Mouse (Mus musculus) cerebellum, adult 18-20 months (tissue): ENCODE results near the gene Ecel1.

ENCODE experiments used
- DNase-seq, 2 experiments: peaks; one replicate each; pipeline ENCODE4 v3.0.0; 2021

The Ecel1 gene

DNA sequence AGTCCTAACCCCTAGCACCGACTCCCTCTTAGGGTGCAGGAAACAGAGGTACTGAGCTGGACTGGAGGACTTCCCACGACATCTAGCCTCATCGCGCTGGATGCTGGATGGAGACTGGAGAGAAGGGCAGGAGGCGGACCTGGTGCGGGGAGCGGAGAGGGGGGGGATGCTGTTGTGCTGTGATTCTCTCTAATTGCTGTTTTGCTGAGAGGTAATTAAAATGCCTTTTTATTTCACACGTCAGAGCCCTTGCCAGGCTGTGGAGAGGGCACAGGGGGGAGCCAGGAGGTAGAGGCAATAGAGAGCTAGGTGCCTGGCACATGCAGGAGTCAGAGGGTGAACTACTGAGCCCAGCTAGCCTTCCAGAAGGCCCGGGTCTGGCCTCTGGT lies 8.5 kb upstream of the Ecel1 start:
- no peak for DNase-seq

DNA sequence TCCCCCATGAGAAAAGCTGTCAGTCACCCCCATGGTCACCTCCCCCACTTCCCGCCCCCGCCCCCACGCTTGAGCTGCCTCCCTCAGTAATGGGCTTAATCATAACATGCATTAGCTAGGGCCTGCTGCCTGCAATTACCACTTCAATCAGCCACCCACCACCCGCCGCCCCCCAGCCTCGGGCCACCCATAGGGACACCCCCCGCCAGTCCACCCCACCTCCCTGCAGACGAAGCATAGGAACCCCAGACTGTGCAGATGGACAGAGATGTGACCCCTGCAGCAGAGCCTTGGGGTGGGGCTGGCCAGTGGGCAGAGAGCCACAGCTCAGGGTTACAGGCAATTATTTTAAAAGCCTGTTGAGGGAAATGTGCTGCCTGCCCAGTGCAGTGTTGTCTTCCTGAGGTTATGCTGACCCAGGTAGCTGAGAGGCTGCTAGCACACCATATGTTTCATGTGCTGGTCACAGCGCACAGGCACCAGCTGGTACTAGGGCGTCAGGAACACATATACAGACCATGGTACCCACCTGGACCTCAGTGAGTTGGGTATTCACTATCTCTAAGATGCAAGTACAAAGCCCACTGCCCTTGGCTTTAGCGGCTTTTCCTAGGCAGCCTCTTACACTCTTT lies 8.0 kb upstream of the Ecel1 start:
- no peak for DNase-seq

DNA sequence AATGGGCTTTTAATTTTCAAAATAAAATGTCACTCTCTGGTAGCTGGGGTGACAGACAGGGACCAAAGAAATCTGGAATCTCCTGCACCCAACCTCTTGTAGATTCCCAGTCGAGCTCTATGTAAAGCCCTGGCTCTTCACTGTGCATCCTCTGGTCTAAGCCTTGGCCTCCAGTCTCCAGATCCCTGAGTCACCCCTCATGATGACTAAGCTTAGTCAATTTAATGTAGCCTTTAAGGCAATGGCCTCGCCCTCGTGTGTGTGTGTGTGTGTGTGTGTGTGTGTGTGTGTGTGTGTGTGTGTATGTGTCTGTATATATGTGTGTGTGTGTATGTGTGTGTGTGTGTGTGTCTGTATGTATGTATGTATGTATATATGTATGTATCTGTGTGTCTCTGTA lies 3.1 kb upstream of the Ecel1 start:
- DNase-seq: no peak

DNA sequence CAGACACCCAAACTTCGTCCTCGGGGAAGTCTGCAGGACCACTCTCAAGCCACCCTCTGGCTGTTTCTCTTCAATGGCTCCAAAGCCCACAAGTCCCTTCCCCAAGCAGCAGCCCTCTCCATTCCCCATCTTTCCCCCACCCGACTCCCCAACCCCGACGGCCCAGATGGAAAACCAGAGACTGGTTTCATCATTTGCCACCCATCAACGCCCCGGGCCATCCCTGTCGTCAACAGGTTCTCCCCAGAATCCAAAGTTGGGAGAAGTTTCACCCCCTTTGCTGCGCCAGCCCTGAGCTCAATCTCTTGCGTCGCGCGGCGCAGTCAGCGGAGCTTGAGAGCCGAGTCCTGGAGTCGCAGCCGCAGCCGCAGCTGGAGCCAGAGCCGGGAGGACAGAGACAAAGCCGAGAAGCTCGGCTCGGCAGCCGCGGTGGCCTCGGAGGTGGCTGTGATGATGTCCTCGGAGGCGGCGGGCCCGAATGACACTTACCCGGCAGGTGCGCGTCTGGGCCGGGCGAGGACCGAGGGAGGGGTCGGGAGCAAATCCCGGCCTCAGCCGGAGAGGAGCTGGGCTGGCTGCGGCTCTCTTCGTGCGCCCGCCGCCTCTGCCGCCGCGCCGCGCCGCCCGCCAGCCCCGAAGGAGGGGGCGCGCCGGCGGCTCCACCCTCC lies 656 bp downstream of the Ecel1 start:
- no peak for DNase-seq

DNA sequence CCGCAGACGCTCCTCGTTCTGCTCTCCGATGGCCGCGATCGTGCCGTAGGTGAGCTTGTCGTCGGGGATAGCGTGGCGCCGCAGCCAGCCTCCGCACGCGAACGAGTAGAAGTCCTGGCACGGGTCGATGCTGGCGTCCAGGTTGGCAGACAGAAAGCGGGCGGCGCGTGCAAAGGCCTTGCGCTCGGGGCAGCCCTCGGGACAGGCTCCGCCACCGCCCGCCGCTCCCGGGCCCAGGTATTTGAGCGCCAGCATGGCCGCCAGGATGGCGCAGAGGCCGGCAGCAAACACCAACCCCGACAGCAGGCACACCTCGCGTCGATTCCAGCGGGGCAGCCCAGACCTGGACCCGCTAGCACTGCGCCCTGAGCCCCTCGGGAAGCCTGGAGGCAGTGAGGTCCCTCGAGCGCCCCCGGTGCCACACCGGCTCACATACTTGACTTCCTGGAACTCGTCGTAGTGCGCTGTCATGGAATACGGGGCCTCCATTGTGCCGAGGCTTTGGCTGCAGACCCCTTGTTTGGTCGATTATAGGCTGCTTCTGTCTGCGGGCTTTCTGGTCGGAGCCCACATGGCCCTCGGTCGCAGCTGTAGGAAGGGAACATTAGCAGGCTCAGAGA lies 1.7 kb downstream of the Ecel1 start:
- no peak for DNase-seq

DNA sequence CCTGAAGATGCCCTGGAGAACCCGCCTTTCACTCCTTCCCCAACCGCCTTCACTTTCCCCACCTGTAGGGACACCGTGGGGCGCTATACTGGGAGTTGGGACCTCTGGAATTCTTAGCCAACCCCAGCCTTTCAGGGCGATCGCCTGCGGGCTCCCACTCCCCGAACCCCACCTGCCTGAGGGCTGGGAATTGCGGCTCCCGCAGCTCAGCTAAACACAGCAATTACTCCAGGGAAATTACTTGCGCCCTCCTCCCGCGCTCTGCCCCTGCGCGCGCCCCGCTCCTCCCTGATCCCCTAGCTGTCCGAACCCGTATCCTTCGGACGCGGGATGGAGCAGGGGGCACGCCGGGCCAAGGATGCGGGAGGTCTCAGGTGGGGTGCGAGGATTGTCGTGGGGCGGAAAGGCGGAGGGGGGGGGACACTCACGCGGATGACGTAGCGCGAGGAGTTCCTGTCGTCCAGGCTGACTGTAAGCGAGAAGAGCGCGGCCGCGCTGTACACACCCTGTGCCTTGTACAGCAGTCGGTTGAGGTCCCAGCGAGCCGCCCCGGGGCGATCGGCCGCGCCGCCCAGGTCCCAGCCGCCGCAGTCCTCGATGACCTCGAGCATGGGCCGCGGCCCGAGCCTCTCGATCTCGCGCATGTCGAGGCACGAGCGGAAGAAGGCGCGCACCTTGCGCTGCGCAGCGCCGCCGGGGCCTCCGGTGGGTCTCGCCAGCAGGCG lies 2.4 kb downstream of the Ecel1 start:
- DNase-seq: no peak

DNA sequence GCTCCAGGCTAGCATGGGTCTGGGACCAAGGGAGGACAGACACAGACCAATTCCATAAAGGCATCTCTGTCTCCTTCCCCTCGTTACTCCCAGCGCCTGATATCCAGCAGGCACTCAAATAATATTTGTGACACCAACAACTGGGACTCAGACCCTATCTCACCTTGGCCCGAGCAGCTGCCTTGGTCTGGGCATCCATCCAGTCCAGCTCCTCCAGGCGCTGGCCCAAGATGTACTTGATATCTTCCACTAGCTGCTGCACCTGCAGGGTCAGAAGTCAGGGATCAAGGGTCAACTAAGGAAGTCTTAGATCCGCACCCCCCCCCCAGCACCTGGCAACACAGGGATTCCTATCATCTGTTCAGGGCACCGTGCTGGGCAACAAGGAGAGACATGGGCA lies 5.0 kb downstream of the Ecel1 start:
- DNase-seq: no peak

DNA sequence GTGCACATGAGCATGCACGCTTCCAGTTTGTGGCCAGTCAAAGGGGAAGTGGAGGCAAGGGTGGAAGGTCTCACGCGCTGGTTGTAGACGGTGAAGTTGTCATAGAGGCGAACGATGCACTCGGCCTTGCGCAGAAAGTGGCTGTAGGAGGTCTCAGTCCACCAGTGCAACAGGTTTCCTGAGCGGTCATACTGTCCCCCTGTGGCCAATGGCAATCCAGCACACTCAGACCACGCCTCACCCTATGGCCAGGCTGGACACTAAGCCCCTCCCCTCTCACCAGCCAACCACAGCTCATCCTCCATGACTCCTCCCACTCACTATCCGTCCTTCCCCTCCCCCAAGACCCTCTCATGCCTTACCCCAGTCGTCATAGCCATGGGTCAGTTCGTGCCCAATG lies 6.9 kb downstream of the Ecel1 start:
- no peak for DNase-seq

DNA sequence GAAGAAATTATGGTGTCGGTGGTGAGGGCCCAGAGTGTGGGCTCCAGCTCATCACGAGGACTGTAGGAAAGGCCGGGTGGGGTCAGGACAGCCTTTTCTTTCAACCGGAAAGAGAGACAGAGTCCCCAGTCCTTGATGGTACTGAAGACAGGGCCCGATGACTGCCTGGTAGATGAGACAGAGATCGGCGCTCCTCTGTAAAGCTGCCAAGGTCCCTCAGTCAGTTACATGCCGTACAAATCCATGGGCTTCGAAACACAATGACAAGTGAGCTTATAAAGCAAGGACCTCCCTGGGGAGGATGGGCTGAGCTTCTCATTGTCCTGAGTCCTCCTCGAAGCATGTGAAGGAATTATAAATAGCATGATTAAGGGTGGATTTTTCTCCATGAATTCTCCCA lies 13.2 kb downstream of the Ecel1 start:
- no peak for DNase-seq

DNA sequence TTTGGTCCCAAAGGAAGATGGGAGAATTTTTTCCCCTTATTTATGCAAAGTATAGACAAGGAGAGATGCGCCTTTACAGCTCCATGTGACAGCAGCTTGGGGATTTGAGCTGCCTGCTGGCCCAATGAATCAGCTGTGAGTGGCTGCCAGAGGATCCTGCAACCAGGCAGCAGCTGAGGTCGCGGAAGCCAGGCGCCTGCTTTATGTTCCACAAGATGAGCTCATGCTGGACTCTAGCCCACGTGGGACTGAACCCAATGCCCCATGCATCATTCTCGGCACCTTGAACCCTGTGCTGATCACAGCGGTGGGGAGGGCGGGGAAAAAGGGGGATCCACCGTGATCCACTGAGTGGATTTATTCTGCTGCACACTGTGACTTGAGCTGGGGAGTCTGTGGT lies 13.9 kb downstream of the Ecel1 start:
- DNase-seq: no peak

DNA sequence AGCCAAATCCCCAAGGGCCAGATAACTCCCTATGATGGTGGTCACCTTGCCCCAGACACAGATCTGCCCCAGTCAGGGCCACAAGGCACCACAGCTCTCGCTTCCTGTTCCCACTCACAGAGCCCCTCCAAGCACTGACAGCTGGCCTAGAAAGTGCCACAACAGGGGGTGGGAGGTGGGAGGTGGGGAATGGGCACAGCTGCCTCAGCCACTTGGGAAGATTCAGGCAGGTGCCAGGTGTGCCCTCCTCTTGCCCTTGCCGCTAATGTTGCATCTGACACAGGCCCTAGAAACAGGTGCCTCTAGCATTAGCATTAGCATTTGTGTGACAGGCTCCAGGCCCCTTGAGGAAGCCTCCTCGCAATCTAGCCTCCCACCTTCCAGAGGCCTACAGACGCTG lies 14.8 kb downstream of the Ecel1 start:
- DNase-seq: no peak

DNA sequence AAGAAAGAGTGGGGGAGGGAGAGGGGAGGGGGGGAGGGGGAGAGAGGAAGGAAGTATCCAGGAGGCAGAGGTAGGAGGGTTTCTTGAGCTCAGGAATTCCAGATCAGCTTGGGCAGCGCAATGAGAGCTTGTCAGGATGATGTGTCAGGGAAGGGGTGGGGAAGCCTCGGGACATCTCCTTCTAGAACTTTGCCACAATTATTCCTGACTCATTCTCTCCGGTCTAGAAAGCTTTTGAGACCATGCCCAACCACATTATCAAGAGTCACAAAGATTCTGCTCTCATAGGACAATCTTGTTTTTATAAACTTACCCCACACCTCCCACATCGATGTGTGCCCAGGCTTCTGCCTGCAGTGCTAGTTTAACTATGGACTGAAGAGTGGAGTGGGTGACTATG lies 24.5 kb downstream of the Ecel1 start:
- no peak for DNase-seq

DNA sequence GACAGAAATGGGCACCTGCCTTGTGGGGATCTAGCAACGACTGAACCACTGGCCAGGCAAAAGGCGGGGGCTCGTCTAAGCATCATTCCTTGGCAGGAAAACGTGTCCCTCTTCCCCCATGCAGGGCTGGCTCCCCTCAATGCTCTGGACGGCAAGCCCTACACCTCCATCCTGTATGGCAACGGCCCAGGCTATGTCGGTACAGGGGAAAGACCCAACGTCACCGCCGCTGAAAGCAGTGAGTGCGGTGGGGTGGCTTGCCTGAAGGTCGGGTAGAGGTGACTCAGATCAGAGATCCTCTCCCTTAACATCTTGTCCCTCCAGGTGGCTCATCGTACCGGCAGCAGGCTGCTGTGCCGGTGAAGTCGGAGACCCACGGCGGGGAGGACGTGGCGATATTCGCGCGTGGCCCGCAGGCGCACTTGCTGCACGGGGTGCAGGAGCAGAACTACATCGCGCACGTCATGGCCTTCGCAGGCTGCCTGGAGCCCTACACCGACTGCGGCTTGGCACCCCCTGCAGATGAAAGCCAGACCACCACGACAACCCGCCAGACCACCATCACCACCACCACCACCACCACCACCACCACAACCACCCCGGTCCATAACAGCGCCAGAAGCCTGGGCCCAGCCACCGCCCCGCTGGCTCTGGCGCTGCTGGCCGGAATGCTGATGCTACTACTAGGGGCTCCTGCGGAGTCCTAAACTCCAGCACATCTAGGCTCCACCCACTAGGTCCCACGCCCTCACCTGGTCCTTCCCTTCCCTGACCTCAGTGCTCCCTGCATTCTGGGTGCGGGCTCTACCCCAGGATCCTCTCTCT lies 28.9 kb downstream of the Ecel1 start:
- peak; percentile 10 to 12 for DNase-seq

DNA sequence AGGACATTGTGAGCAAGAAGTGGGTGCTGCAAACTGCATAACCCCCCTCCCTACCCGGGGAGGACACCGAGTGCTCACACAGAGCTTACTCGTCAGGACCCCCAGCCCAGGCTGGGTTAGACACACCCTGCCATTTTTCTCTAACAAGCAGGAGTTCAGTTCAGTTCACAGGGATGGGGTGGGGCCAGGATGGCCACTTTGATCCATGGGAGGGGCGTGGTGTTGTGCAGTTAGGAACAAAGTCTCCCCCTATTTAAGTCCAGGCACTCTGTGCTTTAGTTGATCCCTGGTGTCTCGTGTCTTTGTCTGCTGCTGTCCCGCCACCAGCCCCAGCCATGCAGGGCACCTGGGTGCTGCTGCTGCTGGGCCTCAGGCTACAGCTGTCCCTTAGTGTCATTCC lies 31.6 kb downstream of the Ecel1 start, which contains the start of gene Akp3:
Akp3 (plus strand) TSS at position 301 of the 400 bp plus-strand sequence.
- DNase-seq: no peak

DNA sequence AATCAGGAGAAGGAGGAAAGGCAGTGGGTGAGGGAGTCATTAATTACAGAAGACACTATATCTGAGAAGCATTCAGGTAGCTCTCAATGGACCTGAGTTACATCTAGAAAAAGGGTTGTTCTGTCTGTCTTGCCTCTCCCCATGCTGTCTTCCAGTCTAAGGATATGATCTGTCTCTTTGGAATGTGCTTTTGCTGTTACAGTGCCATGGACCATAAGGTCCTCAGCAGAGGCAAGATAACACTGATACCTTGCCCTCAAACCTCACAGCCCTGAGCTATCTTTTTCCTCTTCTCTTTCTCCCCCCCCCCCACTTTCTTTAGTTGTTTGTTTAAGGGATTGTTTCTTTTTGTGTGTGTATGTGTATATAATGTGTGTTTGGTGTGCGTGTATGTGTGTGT lies 41.5 kb downstream of the Ecel1 start:
- DNase-seq: no peak

DNA sequence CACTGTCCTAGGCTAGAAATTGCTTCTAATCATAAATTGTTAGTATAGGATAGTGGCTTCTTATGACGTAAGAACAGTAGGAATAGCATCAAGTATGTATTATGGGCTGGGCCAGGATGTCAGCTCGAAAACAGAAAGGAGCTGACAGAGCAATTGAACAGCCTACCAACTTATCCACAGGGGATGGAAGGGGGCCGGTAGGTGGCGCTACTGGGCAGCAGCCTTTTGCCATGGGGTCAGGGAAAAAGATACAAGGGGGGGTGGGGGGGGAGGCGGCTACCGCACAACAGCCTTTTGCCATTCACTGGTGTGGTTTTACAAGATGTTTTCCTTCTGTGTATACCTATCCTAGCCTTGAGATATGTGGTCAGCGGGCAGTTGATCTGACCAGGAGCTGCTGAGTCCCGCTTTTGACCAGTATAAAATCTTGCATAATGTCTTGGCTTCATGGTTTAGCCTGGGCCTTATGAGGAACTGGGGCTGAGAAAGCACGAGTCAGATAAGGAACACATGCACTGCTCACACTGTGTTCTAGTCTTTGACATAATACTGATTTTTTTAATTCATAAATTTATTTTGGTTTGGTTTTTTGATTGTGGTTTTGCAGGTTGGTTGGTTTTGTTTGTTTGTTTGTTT lies 44.5 kb downstream of the Ecel1 start:
- peak in 1 of 2 experiments; percentile 14 for DNase-seq

DNA sequence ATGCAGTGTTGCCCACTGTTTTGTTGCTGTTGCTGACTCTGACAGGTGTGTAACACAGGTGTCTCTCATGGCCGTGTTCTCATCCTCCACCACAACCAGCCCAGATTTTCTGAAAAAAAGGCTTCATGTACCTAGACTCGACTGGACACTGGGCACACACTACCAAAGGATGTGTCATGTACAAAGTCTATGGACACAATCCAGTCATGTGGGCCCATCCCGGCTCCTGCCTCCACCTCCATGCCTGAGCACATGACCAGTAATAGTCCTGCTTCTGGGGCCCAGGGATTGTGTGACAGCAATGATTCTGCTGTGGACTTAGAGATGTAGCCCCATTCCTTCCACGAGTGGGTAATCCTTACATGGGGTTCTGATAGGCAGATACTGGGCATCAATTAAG lies 47.8 kb downstream of the Ecel1 start:
- no peak for DNase-seq

DNA sequence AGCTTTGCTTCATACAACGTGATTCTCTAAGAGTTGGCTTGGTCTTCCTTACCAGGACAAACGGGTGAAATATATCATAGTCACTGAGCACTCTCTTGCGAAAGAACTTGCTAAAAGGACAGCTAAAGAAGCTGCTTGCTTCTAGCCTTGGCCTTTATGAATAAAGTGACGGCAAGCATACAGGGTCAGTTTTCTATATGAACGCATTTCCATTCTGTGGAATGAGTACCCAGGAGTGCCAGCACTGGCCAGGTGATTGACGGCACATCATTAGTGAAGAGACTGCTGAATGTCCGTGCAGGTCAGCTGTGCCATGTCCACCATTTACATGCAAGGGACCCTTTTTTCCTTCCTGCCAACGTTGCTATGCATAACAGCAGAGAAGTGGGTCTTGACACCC lies 49.8 kb downstream of the Ecel1 start:
- DNase-seq: no peak

DNA sequence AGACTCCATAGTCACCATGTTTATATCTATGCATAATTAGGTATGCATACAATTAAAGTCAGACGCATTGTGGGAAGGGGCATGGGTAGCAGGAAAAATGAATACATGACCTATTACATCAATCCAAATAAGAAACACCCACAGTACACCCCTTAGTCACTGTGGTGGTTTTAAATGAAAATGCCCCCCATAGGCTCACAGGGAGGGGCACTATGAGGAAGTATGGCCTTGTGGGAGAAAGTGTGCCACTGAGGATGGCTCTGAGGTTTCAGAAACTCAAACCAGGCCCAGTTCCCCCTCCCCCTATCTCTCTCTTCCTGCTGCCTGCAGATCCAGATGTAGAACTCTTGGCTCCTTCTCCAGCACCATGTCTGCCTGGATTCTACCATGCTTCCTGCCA lies 52.4 kb downstream of the Ecel1 start:
- no peak for DNase-seq

DNA sequence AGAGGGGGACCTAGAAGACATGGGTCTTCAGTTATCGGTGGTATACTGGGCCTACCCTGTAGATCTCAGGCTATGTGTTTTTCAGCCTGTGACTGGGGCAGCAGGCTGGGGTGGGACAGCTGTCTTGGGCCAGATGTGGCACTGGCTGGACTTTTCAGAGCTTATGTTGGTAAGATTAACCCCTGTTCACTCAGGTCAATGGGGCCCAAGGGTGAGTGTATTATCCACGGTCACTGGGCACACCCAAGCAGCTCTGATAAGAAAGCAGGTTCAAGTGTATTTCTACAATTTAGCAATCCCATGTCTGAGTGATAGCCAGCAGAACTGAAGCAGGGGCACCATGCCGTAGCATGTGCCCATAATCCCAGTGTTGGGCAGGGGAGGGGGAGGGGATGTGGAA lies 54.2 kb downstream of the Ecel1 start:
- DNase-seq: no peak

DNA sequence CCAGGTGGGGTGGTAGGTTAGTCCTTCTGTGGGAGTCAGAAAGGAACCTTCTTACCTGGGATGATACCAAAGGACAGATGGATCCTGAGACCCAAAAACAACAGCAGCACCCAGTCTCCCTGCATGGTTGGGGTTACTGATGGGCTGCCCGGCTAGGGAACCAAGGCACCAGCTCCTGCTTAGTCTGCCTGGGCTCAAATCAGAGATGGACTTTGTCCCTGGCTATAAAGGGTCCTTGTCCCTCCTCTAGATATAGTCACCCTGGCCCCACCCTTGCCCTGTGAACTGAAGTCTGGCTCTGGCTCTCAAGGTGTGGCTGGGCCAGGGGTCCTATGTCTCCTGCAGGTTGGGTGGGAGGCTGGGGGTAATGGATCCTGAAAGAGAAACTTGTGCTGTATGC lies 54.9 kb downstream of the Ecel1 start, which contains the start of gene Alpi:
Alpi (minus strand) TSS at position 196 of the 400 bp plus-strand sequence.
- no peak for DNase-seq

DNA sequence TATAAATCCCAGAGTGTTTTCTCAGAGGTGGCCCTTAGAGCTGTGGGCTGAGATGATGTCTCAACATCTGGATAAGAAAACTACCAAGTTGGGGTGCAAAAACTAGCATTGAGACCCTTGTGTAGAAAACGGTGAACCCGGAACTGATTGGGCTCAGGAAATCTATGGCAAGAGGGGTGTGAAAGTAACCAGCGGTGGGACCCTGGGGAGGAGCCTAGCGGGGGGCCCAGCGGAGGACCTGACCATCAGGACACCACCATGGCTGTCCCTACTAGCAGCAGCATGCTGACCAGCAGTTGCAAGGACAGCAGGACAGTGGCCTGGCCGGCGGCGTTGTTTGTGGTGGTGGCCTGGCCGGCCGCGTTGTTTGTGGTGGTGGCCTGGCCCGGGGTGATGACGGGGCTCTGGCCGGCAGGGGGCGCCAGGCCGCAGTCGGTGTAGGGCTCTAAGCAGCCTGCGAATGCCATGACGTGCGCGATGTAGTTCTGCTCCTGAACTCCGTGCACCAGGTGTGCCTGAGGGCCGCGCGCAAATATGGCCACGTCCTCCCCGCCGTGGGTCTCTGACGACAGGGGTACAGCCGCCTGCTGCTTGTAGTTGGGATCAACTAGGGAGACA lies 57.9 kb downstream of the Ecel1 start:
- peak; percentile 11 to 46 for DNase-seq
